Mouse (Mus musculus) heart, embryonic 10.5 days (tissue): Measurements from ENCODE around the gene B4galnt1. TPM values are rescaled to one million over a fixed set of nuclear protein-coding genes. Genes with fewer than 3 reads are reported as not detected.

ENCODE experiments used
- DNase-seq: peaks from one replicate; pipeline ENCODE4 v3.0.0-alpha.2; 2017; ENCODE audit warnings: low spot score
- H3K27ac ChIP-seq: fragments of 300-500 bp; sonication (generic); 2 replicates; pipeline ENCODE4 v1.5.1; 2016; ENCODE audit warnings: mild to moderate bottlenecking
- H3K27me3 ChIP-seq: fragments of 300-500 bp; sonication (generic); 2 replicates; pipeline ENCODE4 v1.6.1; 2016; ENCODE audit warnings: mild to moderate bottlenecking; ENCODE audit not compliant: poor library complexity, insufficient read depth, severe bottlenecking
- H3K36me3 ChIP-seq: fragments of 300-500 bp; sonication (generic); 2 replicates; pipeline ENCODE4 v1.6.1; 2016; ENCODE audit warnings: mild to moderate bottlenecking, moderate library complexity
- H3K4me1 ChIP-seq: fragments of 300-500 bp; sonication (generic); 2 replicates; pipeline ENCODE4 v1.6.1; 2016; ENCODE audit warnings: mild to moderate bottlenecking
- H3K4me3 ChIP-seq: fragments of 300-500 bp; sonication (generic); 2 replicates; pipeline ENCODE4 v1.5.1; 2016; ENCODE audit warnings: mild to moderate bottlenecking, moderate library complexity
- H3K9me3 ChIP-seq: fragments of 300-500 bp; sonication (generic); 2 replicates; pipeline ENCODE4 v1.6.1; 2016; ENCODE audit warnings: mild to moderate bottlenecking, moderate library complexity
- WGBS: fragments of 180-500 bp; shearing (Covaris S2); methylation state at CpG from one replicate; pipeline ENCODE4 v1.1.7; 2016; 5-methylcytosine and 5-hydroxymethylcytosine counted together
- polyA plus RNA-seq: library from polyadenylated mRNA; unstranded; fragments of >200 nt; fragmentation: Nextera tagmentation; extraction: Ambion mirVana; gene quantifications from 2 replicates; pipeline ENCODE4 v1.2.1, GENCODE M21; 2016

B4galnt1 gene
- polyA plus RNA-seq, 1 experiment from 2014 or later = 3.6 TPM

GRCm38 (mm10) chr10:127177719-127178118 is 12.7 kb downstream of the B4galnt1 start:
- Histone ChIP-seq H3K9me3 (no peaks in the 10 kb centered on the region), H3K4me3 (peak overlapping the region; percentile 48), H3K27me3 (peaks cover 85% of the 10 kb centered on the region), H3K36me3 (peaks cover 3% of the 10 kb centered on the region; the same call in 1 of the 2 replicates), H3K27ac (no peak overlapping the region), H3K4me1 (peaks cover 46% of the 10 kb centered on the region)
- WGBS = 3% methylated on average over 23 of the region's 23 CpGs
- DNase-seq = peak; percentile 89

GRCm38 (mm10) chr10:127178286-127179027 is 13.4 kb downstream of the B4galnt1 start:
- Histone ChIP-seq H3K4me1 (peaks cover 51% of the 10 kb centered on the region), H3K4me3 (peak overlapping the region; percentile 48), H3K9me3 (no peaks in the 10 kb centered on the region), H3K27ac (no peak overlapping the region), H3K27me3 (peaks cover 87% of the 10 kb centered on the region), H3K36me3 (peaks cover 10% of the 10 kb centered on the region)
- peak; percentile 75 for DNase-seq
- 5% methylated on average over 41 of the region's 41 CpGs for WGBS

DNA sequence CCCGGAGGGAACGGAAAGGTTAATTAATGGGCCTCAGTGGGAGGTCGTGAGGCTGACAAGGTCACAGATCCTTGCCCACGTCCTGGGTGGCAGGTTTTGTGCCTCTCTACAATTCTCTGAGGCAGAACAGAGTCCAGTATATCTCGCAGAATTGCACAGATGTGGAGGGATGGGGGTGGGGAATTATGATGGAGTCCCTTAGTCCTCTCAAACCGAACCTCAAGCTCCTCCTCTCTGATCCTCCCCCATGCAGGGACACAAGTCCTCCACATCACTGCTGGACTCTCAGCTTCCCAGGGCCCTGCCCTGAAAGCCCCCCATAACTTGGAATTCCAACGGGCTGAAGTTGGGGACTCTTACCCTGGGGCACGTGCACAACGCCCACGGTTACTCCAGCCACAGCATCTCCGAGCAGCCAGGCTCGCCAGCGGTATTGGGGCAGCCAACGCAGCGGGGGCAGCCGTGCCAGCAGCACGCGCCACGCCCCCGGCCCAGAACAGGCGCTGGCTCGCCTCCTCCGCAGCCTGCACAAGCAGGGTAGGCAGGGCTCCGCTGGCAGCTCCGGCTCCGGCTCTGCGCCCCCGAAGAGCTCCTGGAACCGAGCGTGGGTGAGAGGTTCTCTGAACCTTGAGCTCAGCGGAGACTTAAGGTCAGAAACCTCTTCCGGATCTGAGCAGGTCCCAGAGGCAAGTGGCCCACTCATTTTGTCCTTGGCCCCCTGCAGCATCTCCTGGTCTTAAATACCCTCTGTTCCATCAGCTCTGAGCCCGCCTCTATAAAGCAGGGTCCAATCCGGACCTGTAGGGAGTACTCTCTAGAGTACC is 15.1 kb downstream of the B4galnt1 start, which contains the start of gene Slc26a10:
Gene Slc26a10, minus strand, starts transcription at position 775 of the 824 bp plus-strand sequence.
- Histone ChIP-seq H3K27ac (no peak within 1 kb of the TSS), H3K36me3 (peaks cover 17% of the 10 kb centered on the region), H3K27me3 (peaks cover 93% of the 10 kb centered on the region), H3K4me1 (peaks cover 63% of the 10 kb centered on the region), H3K9me3 (no peaks in the 10 kb centered on the region), H3K4me3 (peak within 1 kb of the TSS; percentile 54)
- WGBS = 2% methylated on average over 34 of the region's 34 CpGs
- peak; percentile 73 for DNase-seq

DNA sequence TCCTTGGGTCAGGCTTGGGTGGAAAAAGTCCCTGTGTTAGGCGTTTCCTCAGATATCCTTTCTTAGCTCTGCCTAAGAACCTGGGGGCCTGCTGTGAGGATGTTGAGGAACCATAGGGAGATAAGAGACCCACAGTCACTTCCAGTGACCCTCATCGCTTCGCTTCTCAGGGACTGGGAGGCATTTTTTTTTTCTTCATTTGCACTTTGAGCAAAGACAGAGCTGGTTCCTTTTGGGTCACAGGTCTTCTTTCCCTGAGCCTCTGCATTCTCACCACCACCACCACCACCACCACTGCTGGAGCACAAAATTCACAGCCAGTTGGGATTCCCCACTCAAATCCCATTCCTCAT is 15.6 kb downstream of the B4galnt1 start:
- Histone ChIP-seq H3K9me3 (no peaks in the 10 kb centered on the region), H3K36me3 (peaks cover 17% of the 10 kb centered on the region), H3K27ac (no peak overlapping the region), H3K4me1 (peaks cover 63% of the 10 kb centered on the region), H3K27me3 (peaks cover 99% of the 10 kb centered on the region), H3K4me3 (peak overlapping the region; percentile 54)
- no peak for DNase-seq
- 8% methylated on average over 3 of the region's 3 CpGs for WGBS

GRCm38 (mm10) chr10:127181566-127181965 is 16.5 kb downstream of the B4galnt1 start:
- 59% methylated on average over 6 of the region's 6 CpGs for WGBS
- Histone ChIP-seq H3K27ac (no peak overlapping the region), H3K36me3 (peaks cover 19% of the 10 kb centered on the region), H3K9me3 (no peaks in the 10 kb centered on the region), H3K4me1 (peaks cover 60% of the 10 kb centered on the region), H3K27me3 (peaks cover 92% of the 10 kb centered on the region), H3K4me3 (no peak overlapping the region)
- DNase-seq = no peak

- Histone ChIP-seq H3K4me3 (no peak overlapping the region; the same call in 1 of the 2 replicates), H3K36me3 (peaks cover 25% of the 10 kb centered on the region), H3K4me1 (peaks cover 55% of the 10 kb centered on the region), H3K9me3 (no peaks in the 10 kb centered on the region), H3K27me3 (peaks cover 82% of the 10 kb centered on the region), H3K27ac (no peak overlapping the region)
- 83% methylated on average over 4 of the region's 4 CpGs for WGBS
- no peak for DNase-seq
These were observed 17.6 kb downstream of the B4galnt1 start for GRCm38 (mm10) chr10:127182624-127183023.

DNA sequence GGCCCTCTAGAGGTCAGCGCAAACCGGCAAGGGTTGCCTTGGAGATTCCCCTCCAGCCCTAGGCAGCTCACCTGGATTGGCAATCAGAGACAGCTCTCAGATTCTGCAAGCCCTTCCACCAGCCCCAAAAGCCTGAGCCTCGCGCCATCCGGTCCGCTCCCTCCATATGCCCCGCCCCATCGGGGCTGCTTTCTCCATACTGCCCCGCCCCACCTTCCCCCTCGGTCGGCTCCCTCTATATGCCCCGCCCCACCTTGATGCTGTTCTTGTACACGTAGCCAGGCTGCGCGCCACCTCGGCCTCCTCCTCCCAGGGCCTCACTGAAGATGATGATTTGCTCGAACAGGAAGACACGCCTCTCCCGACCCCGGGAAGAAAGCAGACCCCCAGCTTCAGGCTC is 18.7 kb downstream of the B4galnt1 start:
- Histone ChIP-seq H3K9me3 (no peaks in the 10 kb centered on the region), H3K27me3 (peaks cover 70% of the 10 kb centered on the region), H3K27ac (no peak overlapping the region), H3K36me3 (peaks cover 25% of the 10 kb centered on the region), H3K4me1 (peaks cover 55% of the 10 kb centered on the region), H3K4me3 (peak overlapping the region; percentile 38)
- WGBS = 10% methylated on average over 20 of the region's 20 CpGs
- no peak for DNase-seq

- no peak overlapping the region for H3K4me3 ChIP-seq
- DNase-seq = no peak
- peaks cover 25% of the 10 kb centered on the region for H3K36me3 ChIP-seq
- H3K27ac ChIP-seq = no peak overlapping the region
- H3K27me3 ChIP-seq = peaks cover 57% of the 10 kb centered on the region
- WGBS = 66% methylated on average over 9 of the region's 9 CpGs
- no peaks in the 10 kb centered on the region for H3K9me3 ChIP-seq
- peaks cover 59% of the 10 kb centered on the region for H3K4me1 ChIP-seq
These were observed 20.1 kb downstream of the B4galnt1 start for GRCm38 (mm10) chr10:127185101-127185500.

- no peak for DNase-seq
- H3K9me3 ChIP-seq = no peaks in the 10 kb centered on the region
- WGBS = 77% methylated on average over 15 of the region's 15 CpGs
- no peak overlapping the region for H3K27ac ChIP-seq
- H3K27me3 ChIP-seq = peaks cover 53% of the 10 kb centered on the region
- peaks cover 25% of the 10 kb centered on the region for H3K36me3 ChIP-seq
- H3K4me3 ChIP-seq = no peak overlapping the region
- H3K4me1 ChIP-seq = peaks cover 59% of the 10 kb centered on the region
These were observed 20.5 kb downstream of the B4galnt1 start for GRCm38 (mm10) chr10:127185506-127185905.

- no peaks in the 10 kb centered on the region for H3K9me3 ChIP-seq
- H3K27ac ChIP-seq = no peak overlapping the region
- 70% methylated on average over 1 of the region's 1 CpGs for WGBS
- DNase-seq = no peak
- H3K27me3 ChIP-seq = peaks cover 44% of the 10 kb centered on the region
- H3K4me1 ChIP-seq = peaks cover 64% of the 10 kb centered on the region
- no peak overlapping the region for H3K4me3 ChIP-seq
- H3K36me3 ChIP-seq = peaks cover 25% of the 10 kb centered on the region
These were observed 21.4 kb downstream of the B4galnt1 start for GRCm38 (mm10) chr10:127186451-127186850.

DNA sequence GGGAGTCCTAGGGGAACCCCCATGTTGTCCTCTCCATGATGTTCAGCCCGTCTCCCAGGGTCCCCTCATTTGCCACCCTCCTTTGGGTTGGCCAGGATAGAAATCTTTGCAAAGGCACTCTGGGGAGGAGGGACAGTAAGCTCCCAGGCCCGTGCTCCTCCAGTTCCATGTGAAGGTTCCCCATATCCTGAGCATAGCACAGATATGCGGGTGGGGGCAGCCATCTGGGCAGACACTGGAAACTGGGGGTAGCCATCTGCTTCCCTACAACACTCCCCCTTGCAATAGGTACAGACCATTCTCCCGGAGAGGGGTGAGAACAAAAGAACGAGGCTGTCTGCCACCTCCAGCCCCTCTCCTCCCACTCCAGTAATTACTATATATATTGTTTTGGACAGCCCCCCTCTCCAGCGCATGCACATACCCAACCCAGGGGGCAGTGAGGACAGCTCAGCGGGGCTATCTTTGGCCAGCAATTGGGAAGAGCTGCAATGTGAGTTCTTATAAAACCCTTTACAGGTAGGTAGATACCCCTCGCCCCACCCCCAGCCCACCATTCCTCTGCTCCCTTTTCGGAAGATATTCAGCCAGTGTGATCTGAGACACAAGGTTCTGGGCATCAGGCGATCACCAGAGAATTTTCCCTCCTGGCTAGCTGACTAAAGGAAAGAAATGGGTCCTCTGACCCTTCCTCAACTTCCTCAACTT is 22.5 kb downstream of the B4galnt1 start:
- peaks cover 28% of the 10 kb centered on the region for H3K36me3 ChIP-seq
- H3K9me3 ChIP-seq = no peaks in the 10 kb centered on the region
- H3K27ac ChIP-seq = peak overlapping the region; percentile 92
- 46% methylated on average over 10 of the region's 10 CpGs for WGBS
- H3K4me3 ChIP-seq = peak overlapping the region; percentile 81
- peaks cover 33% of the 10 kb centered on the region for H3K27me3 ChIP-seq
- H3K4me1 ChIP-seq = peaks cover 69% of the 10 kb centered on the region
- DNase-seq = no peak

- no peak for DNase-seq
- WGBS = 2% methylated on average over 21 of the region's 21 CpGs
- Histone ChIP-seq H3K9me3 (no peaks in the 10 kb centered on the region), H3K4me1 (peaks cover 73% of the 10 kb centered on the region), H3K27ac (peak overlapping the region; percentile 92), H3K36me3 (peaks cover 28% of the 10 kb centered on the region), H3K27me3 (peaks cover 27% of the 10 kb centered on the region), H3K4me3 (peak overlapping the region; percentile 81)
These were observed 23.0 kb downstream of the B4galnt1 start for GRCm38 (mm10) chr10:127188079-127188453.
